Mouse (Mus musculus): ENCODE measurements at regions not wholly inside any gene's neighbourhood (a gene's known extent, or its start where the extent isn't known, plus 50 kb on each side); places are given as distances from the start of the nearest gene placed in this dataset.

GRCm38 (mm10) chr2:161338953-161339326 lies 230.1 kb upstream of the Chd6 start:
- no peak for TF ChIP-seq POLR2A (IDR thresholded peaks at IDR 0.05; ENCODE audit: insufficient read depth, low read depth, low read length)
- no peak for TF ChIP-seq CTCF (IDR thresholded peaks at IDR 0.05; ENCODE audit: insufficient read depth, low read depth, low read length)

All from olfactory bulb, adult 2 months (tissue).